Mouse (Mus musculus) stomach, adult 2 months (tissue): ENCODE data around the gene Zfp808. TPM values are rescaled to one million over a fixed set of nuclear protein-coding genes. Genes with fewer than 3 reads are reported as not detected.

ENCODE experiments used
- polyA plus RNA-seq: library from polyadenylated mRNA; depleted of rRNA; stranded (reverse); fragments of >200 nt; gene quantifications from 2 replicates; pipeline ENCODE4 v1.2.3, GENCODE M21; 2012; rRNA removed

Gene Zfp808
- not detected in 2 replicates for polyA plus RNA-seq

GRCm38 (mm10) chr13:62129432-62130171 is at the start of gene Zfp808:
Gene Zfp808, plus strand, starts transcription at chr13:62129886.

